Mouse (Mus musculus) liver, embryonic 14.5 days (tissue): ENCODE measurements around the gene Cdkl5. TPM values are rescaled to one million over a fixed set of nuclear protein-coding genes. Genes with fewer than 3 reads are reported as not detected.

Source experiments
- ATAC-seq: fragments of 200-750 bp; cut with Nextera tagmentation; 2 replicates; pipeline ENCODE4 v1.8.0; 2017; ENCODE audit warnings: moderate number of reproducible peaks, mild to moderate bottlenecking, moderate library complexity; ENCODE audit not compliant: insufficient read depth
- DNase-seq, 3 experiments: peaks; one replicate each; pipeline ENCODE4 v3.0.0-alpha.2; 2012 to 2013; ENCODE audit warnings: low read depth in 3 of 3, low spot score in 3 of 3
- H3K27ac ChIP-seq: fragments of 300-500 bp; sonication (generic); 2 replicates; pipeline ENCODE4 v1.5.1; 2014; ENCODE audit warnings: moderate library complexity, mild to moderate bottlenecking, control low read depth, inconsistent platforms
- H3K27me3 ChIP-seq: fragments of 300-500 bp; sonication (generic); 2 replicates; pipeline ENCODE4 v1.6.1; 2014; ENCODE audit warnings: mild to moderate bottlenecking, low read length, moderate library complexity; ENCODE audit not compliant: control insufficient read depth, insufficient read depth
- H3K36me3 ChIP-seq: fragments of 300-500 bp; sonication (generic); replicated peaks from 2 replicates; pipeline ENCODE4 v1.6.1; 2014; ENCODE audit warnings: low read depth; ENCODE audit not compliant: control insufficient read depth, insufficient read depth
- H3K4me1 ChIP-seq, 2 experiments: fragments of 200-500 bp in 1 of 2; fragments of 300-500 bp in 1 of 2; sonication (generic) in 1 of 2; replicated peaks; 2 replicates each; pipeline ENCODE4 v1.6.1; 2012 to 2014; ENCODE audit warnings: antibody characterized with exemption in 1 of 2, inconsistent platforms in 1 of 2, low read length in 1 of 2; ENCODE audit not compliant: control insufficient read depth in 2 of 2, insufficient read depth in 2 of 2
- H3K4me2 ChIP-seq: fragments of 300-500 bp; sonication (generic); 2 replicates; pipeline ENCODE4 v1.6.1; 2014; ENCODE audit warnings: low read depth, mild to moderate bottlenecking, control low read depth, moderate library complexity
- H3K4me3 ChIP-seq, 2 experiments: fragments of 200-500 bp in 1 of 2; fragments of 300-500 bp in 1 of 2; sonication (generic) in 1 of 2; 2 replicates each; pipeline ENCODE4 v1.5.1; 2012 to 2014; ENCODE audit warnings: low read depth in 2 of 2, low read length in 2 of 2, mild to moderate bottlenecking in 2 of 2, control low read depth in 1 of 2, inconsistent platforms in 1 of 2, moderate library complexity in 1 of 2; ENCODE audit not compliant: insufficient read depth in 1 of 2
- H3K9ac ChIP-seq: fragments of 300-500 bp; sonication (generic); replicated peaks from 2 replicates; pipeline ENCODE4 v1.6.1; 2014; ENCODE audit warnings: mild to moderate bottlenecking, control low read depth, moderate library complexity
- H3K9me3 ChIP-seq: fragments of 300-500 bp; sonication (generic); 2 replicates; pipeline ENCODE4 v1.6.1; 2016; ENCODE audit warnings: low read length, mixed read lengths; ENCODE audit not compliant: control insufficient read depth
- CTCF ChIP-seq: IDR thresholded peaks from 2 replicates; pipeline ENCODE4 v1.5.1; 2016; ENCODE audit warnings: antibody characterized with exemption, low read depth, control low read depth
- EP300 ChIP-seq: IDR thresholded peaks from 2 replicates; pipeline ENCODE4 v1.6.1; 2016; ENCODE audit warnings: antibody characterized with exemption, low read depth
- WGBS: fragments of 180-500 bp; shearing (Covaris S2); extraction: QIAGEN DNeasy Blood & Tissue Kit; methylation state at CpG from one replicate; pipeline ENCODE4 v1.1.7; 2014; ENCODE audit not compliant: insufficient replicate concordance; 5-methylcytosine and 5-hydroxymethylcytosine counted together
- polyA plus RNA-seq, 2 experiments: library from polyadenylated mRNA; depleted of rRNA in 1 of 2; stranded (reverse) in 1 of 2; unstranded in 1 of 2; fragments of >200 nt; fragmentation: Nextera tagmentation in 1 of 2; extraction: Ambion mirVana in 1 of 2; gene quantifications; 2 replicates each; pipeline versions ENCODE4 v1.2.1 to v1.2.3; 2012 to 2014

Cdkl5 gene
- polyA plus RNA-seq, 2 experiments, result 0.20 to 0.24 TPM

GRCm38 (mm10) chrX:160928870-160929269 is 65.6 kb downstream of the Cdkl5 start:
- Histone ChIP-seq H3K27ac (no peak overlapping the region), H3K9me3 (no peaks in the 10 kb centered on the region), H3K9ac (no peak overlapping the region), H3K4me2 (no peak overlapping the region), H3K4me3 (no peak overlapping the region), H3K36me3 (no peaks in the 10 kb centered on the region), H3K27me3 (no peaks in the 10 kb centered on the region), H3K4me1 (peaks cover 0 to 2% of the 10 kb centered on the region in 2 experiments; a peak in 1 of 4 replicates)
- 38% methylated on average over 1 of the region's 1 CpGs for WGBS
- TF ChIP-seq EP300 (no peak), CTCF (no peak)
- ATAC-seq, result peak; percentile 53; the same call in 1 of the 2 replicates
- DNase-seq, result no peak

GRCm38 (mm10) chrX:160919022-160919637 is 75.4 kb downstream of the Cdkl5 start:
- Histone ChIP-seq H3K27ac (no peak overlapping the region), H3K9ac (no peak overlapping the region), H3K36me3 (no peaks in the 10 kb centered on the region), H3K4me3 (no peak overlapping the region), H3K9me3 (no peaks in the 10 kb centered on the region), H3K27me3 (no peaks in the 10 kb centered on the region), H3K4me2 (no peak overlapping the region), H3K4me1 (no peaks in the 10 kb centered on the region)
- DNase-seq (no peak), ATAC-seq (peak; percentile 13; the same call in 1 of the 2 replicates)
- TF ChIP-seq EP300, result no peak; the same call in 1 of the 2 replicates
- no peak for TF ChIP-seq CTCF
- 31% methylated on average over 3 of the region's 3 CpGs for WGBS

GRCm38 (mm10) chrX:160906952-160907351 is 87.6 kb downstream of the Cdkl5 start, which contains the start of gene Gja6:
Gene Gja6, minus strand, starts transcription at chrX:160907052.
- H3K36me3 ChIP-seq, result no peaks in the 10 kb centered on the region
- H3K4me2 ChIP-seq, result no peak within 1 kb of the TSS
- no peak within 1 kb of the TSS for H3K4me3 ChIP-seq
- peaks cover 0 to 4% of the 10 kb centered on the region in 2 experiments; a peak in 2 of 4 replicates for H3K4me1 ChIP-seq
- H3K9me3 ChIP-seq, result no peaks in the 10 kb centered on the region
- ATAC-seq, result no peak
- no peaks in the 10 kb centered on the region for H3K27me3 ChIP-seq
- TF ChIP-seq CTCF (no peak), EP300 (no peak)
- H3K9ac ChIP-seq, result no peak within 1 kb of the TSS
- WGBS, result 46% methylated on average over 4 of the region's 4 CpGs
- H3K27ac ChIP-seq, result no peak within 1 kb of the TSS
- DNase-seq, result no peak

GRCm38 (mm10) chrX:160906477-160906876 is 88.0 kb downstream of the Cdkl5 start:
- H3K27me3 ChIP-seq, result no peaks in the 10 kb centered on the region
- H3K36me3 ChIP-seq, result no peaks in the 10 kb centered on the region
- TF ChIP-seq CTCF, result no peak
- no peak for TF ChIP-seq EP300
- H3K4me3 ChIP-seq, result no peak overlapping the region
- WGBS, result 48% methylated on average over 4 of the region's 4 CpGs
- DNase-seq, result no peak
- H3K4me1 ChIP-seq, result peaks cover 0 to 4% of the 10 kb centered on the region in 2 experiments; a peak in 2 of 4 replicates
- no peak for ATAC-seq
- no peaks in the 10 kb centered on the region for H3K9me3 ChIP-seq
- H3K27ac ChIP-seq, result no peak overlapping the region
- no peak overlapping the region for H3K4me2 ChIP-seq
- H3K9ac ChIP-seq, result no peak overlapping the region

- peak; percentile 11; the same call in 1 of the 2 replicates for ATAC-seq
- H3K4me2 ChIP-seq, result no peak overlapping the region
- H3K36me3 ChIP-seq, result no peaks in the 10 kb centered on the region
- H3K4me3 ChIP-seq, result no peak overlapping the region
- H3K27me3 ChIP-seq, result no peaks in the 10 kb centered on the region
- peaks cover 0 to 4% of the 10 kb centered on the region in 2 experiments; a peak in 2 of 4 replicates for H3K4me1 ChIP-seq
- 23% methylated on average over 4 of the region's 4 CpGs for WGBS
- H3K9me3 ChIP-seq, result no peaks in the 10 kb centered on the region
- no peak overlapping the region for H3K9ac ChIP-seq
- H3K27ac ChIP-seq, result no peak overlapping the region
- peak in 1 of 3 experiments; percentile 2 for DNase-seq
- no peak for TF ChIP-seq CTCF
- TF ChIP-seq EP300, result 0 out of 2 replicates have a peak, but pooled peaks have one; percentile 18
Observed at GRCm38 (mm10) chrX:160905913-160906312, 88.6 kb downstream of the Cdkl5 start.
